Mouse (Mus musculus): Measurements from ENCODE around the gene Gm10271. TPM values are rescaled to one million over a fixed set of nuclear protein-coding genes. Genes with fewer than 3 reads are reported as not detected.

Gm10271 gene
- total RNA-seq, 2 experiments from 2014 or later = not detected

Other genes with a start within 250 kb of the Gm10271 start
- gene Myrfl, start 75.7 kb downstream of the Gm10271 start, total RNA-seq (2021) = under 1 TPM in 1 of 2 experiments, not detected in 1; 0.18 TPM
- 10 to 100 TPM; 20.3 to 22.9 TPM for gene Rab3ip, start 21.8 kb downstream of the Gm10271 start, total RNA-seq (2021)
- gene Best3, start 13.7 kb upstream of the Gm10271 start, total RNA-seq (2021) = 10 to 100 TPM; 18.2 to 18.6 TPM
- not detected for gene Lrrc10, start 72.7 kb upstream of the Gm10271 start, total RNA-seq (2021)
- 100 to 1,000 TPM; 104 to 109 TPM for gene Cct2, start 91.2 kb upstream of the Gm10271 start, total RNA-seq (2021)
- 1 to 10 TPM; 7.6 to 8.7 TPM for gene Frs2, start 175.9 kb upstream of the Gm10271 start, total RNA-seq (2021)